Mouse (Mus musculus) testis, adult 2 months (tissue): ENCODE results near the gene P3h1. TPM values are rescaled to one million over a fixed set of nuclear protein-coding genes. Genes with fewer than 3 reads are reported as not detected.
A peak's percentile ranks its signal among the peaks of the same experiment; 100 is the strongest.

Experiments
- H3K27ac ChIP-seq: fragments of 200-500 bp; 2 replicates; pipeline ENCODE4 v1.5.1; 2012; ENCODE audit warnings: low read depth, low read length; ENCODE audit not compliant: control insufficient read depth, insufficient read depth
- H3K27me3 ChIP-seq: fragments of 200-500 bp; 2 replicates; pipeline ENCODE4 v1.6.1; 2012; ENCODE audit warnings: mild to moderate bottlenecking, low read length, moderate library complexity; ENCODE audit not compliant: control insufficient read depth, insufficient read depth
- H3K36me3 ChIP-seq: fragments of 200-500 bp; 2 replicates; pipeline ENCODE4 v1.6.1; 2012; ENCODE audit warnings: mild to moderate bottlenecking, low read length; ENCODE audit not compliant: control insufficient read depth, insufficient read depth
- H3K4me1 ChIP-seq: fragments of 200-500 bp; 2 replicates; pipeline ENCODE4 v1.6.1; 2012; ENCODE audit warnings: low read length; ENCODE audit not compliant: control insufficient read depth, insufficient read depth
- H3K4me3 ChIP-seq: fragments of 200-500 bp; 2 replicates; pipeline ENCODE4 v1.5.1; 2012; ENCODE audit warnings: low read depth, mild to moderate bottlenecking, low read length, moderate library complexity, mixed read lengths; ENCODE audit not compliant: control insufficient read depth
- CTCF ChIP-seq: fragments of 200-500 bp; IDR thresholded peaks from 2 replicates; pipeline ENCODE4 v1.5.1; 2012; ENCODE audit warnings: low read depth, mild to moderate bottlenecking, inconsistent platforms, low read length, moderate library complexity; ENCODE audit not compliant: control insufficient read depth, insufficient read depth, insufficient replicate concordance
- POLR2A ChIP-seq: fragments of 200-500 bp; IDR thresholded peaks from 2 replicates; pipeline ENCODE4 v1.6.1; 2012; ENCODE audit warnings: low read depth, mild to moderate bottlenecking, inconsistent platforms, low read length, moderate library complexity; ENCODE audit not compliant: control insufficient read depth
- polyA plus RNA-seq: library from polyadenylated mRNA; depleted of rRNA; stranded (reverse); fragments of >200 nt; gene quantifications from 2 replicates; pipeline ENCODE4 v1.2.3, GENCODE M21; 2012

Gene P3h1
- polyA plus RNA-seq, 1 experiment: 11.9 TPM

GRCm38 (mm10) chr4:119247462-119248235 lies 14.9 kb downstream of the P3h1 start:
- Histone ChIP-seq H3K36me3 (no peaks in the 10 kb centered on the region), H3K4me3 (no peak overlapping the region), H3K4me1 (no peaks in the 10 kb centered on the region), H3K27ac (no peak overlapping the region), H3K27me3 (no peaks in the 10 kb centered on the region)
- no peak for TF ChIP-seq POLR2A
- TF ChIP-seq CTCF: peak; percentile 77; the same call in 1 of the 2 replicates

GRCm38 (mm10) chr4:119248407-119248965 lies 15.8 kb downstream of the P3h1 start:
- TF ChIP-seq POLR2A: no peak
- TF ChIP-seq CTCF: no peak
- Histone ChIP-seq H3K4me1 (no peaks in the 10 kb centered on the region), H3K27me3 (no peaks in the 10 kb centered on the region), H3K27ac (no peak overlapping the region), H3K36me3 (no peaks in the 10 kb centered on the region), H3K4me3 (no peak overlapping the region)

GRCm38 (mm10) chr4:119252025-119252808 lies 19.5 kb downstream of the P3h1 start:
- H3K27ac ChIP-seq: no peak overlapping the region
- H3K4me3 ChIP-seq: no peak overlapping the region
- no peaks in the 10 kb centered on the region for H3K36me3 ChIP-seq
- TF ChIP-seq POLR2A: no peak
- no peak for TF ChIP-seq CTCF
- H3K27me3 ChIP-seq: no peaks in the 10 kb centered on the region
- H3K4me1 ChIP-seq: no peaks in the 10 kb centered on the region

GRCm38 (mm10) chr4:119254012-119254618 lies 21.4 kb downstream of the P3h1 start:
- H3K27me3 ChIP-seq: no peaks in the 10 kb centered on the region
- no peak overlapping the region for H3K27ac ChIP-seq
- no peak for TF ChIP-seq CTCF
- TF ChIP-seq POLR2A: no peak
- no peak overlapping the region for H3K4me3 ChIP-seq
- H3K36me3 ChIP-seq: no peaks in the 10 kb centered on the region
- H3K4me1 ChIP-seq: no peaks in the 10 kb centered on the region

GRCm38 (mm10) chr4:119255351-119255750 lies 22.6 kb downstream of the P3h1 start, which contains the start of gene Cldn19:
TSS of gene Cldn19 (plus strand) at chr4:119255414.
- TF ChIP-seq CTCF: no peak
- no peak for TF ChIP-seq POLR2A
- Histone ChIP-seq H3K27me3 (no peaks in the 10 kb centered on the region), H3K4me3 (no peak within 1 kb of the TSS), H3K27ac (no peak within 1 kb of the TSS), H3K36me3 (no peaks in the 10 kb centered on the region), H3K4me1 (no peaks in the 10 kb centered on the region)

- TF ChIP-seq POLR2A (no peak), CTCF (no peak)
- H3K4me1 ChIP-seq: no peaks in the 10 kb centered on the region
- H3K27me3 ChIP-seq: no peaks in the 10 kb centered on the region
- no peak overlapping the region for H3K4me3 ChIP-seq
- H3K27ac ChIP-seq: no peak overlapping the region
- H3K36me3 ChIP-seq: no peaks in the 10 kb centered on the region
These were observed 24.4 kb downstream of the P3h1 start for GRCm38 (mm10) chr4:119257083-119257482.
